Mouse (Mus musculus) right cerebral cortex, postnatal 25 days (tissue): ENCODE results near the gene Ilk.

Source experiments
- DNase-seq: peaks from one replicate; pipeline ENCODE4 v3.0.0; 2022

Gene Ilk

GRCm38 (mm10) chr7:105743926-105744590 is 7.7 kb downstream of the Ilk start, which contains the start of gene Taf10:
Taf10 (minus strand) TSS chr7:105744361.
- DNase-seq: peak; percentile 90

- no peak for DNase-seq
Measured at GRCm38 (mm10) chr7:105747776-105748175, 11.4 kb downstream of the Ilk start.

GRCm38 (mm10) chr7:105751491-105752433 is 15.4 kb downstream of the Ilk start, which contains the start of gene Tpp1:
Tpp1 (minus strand) TSS chr7:105752235.
- DNase-seq: peak; percentile 92

GRCm38 (mm10) chr7:105752716-105753115 is 16.3 kb downstream of the Ilk start:
- DNase-seq: no peak

- DNase-seq: no peak
Measured at GRCm38 (mm10) chr7:105753281-105753680, 16.9 kb downstream of the Ilk start.

GRCm38 (mm10) chr7:105761813-105762484 is 25.6 kb downstream of the Ilk start:
- no peak for DNase-seq

DNA sequence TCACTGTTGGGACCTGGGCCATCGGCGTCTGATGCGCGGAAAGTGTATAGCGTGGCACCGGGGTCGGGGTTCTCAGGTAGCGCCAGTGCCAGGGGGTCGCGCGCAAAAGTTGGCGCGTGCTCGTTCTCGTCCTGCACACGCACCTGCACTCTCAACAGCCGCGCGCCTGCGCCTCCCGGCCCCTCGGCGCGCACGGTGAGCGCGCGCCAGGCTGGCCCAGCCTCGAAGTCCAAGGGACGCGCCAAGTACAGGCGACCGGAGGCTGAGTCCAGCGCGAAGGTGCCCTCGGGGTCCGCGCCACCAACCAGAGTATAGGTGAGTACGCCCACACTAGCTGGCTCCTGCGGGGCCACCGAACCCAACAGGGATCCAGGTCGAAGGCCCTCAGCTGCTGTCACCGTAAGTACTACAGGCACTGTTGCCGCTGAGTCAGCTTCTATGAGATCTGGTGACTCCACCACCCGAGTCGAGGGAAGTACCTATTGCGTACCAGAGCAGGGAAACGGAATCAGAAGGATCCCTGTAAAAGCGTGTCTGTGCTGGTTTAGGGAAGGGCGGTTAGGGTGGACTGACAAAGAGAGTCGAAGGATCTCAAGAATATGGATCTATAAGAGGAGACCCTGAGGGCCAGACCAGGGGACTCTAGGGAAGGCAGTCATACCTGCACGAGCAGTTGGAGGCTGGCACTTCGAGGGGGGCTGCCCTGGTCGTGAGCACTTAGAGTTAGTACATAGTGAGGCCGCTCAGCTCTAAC is 26.3 kb downstream of the Ilk start:
- DNase-seq: no peak

DNA sequence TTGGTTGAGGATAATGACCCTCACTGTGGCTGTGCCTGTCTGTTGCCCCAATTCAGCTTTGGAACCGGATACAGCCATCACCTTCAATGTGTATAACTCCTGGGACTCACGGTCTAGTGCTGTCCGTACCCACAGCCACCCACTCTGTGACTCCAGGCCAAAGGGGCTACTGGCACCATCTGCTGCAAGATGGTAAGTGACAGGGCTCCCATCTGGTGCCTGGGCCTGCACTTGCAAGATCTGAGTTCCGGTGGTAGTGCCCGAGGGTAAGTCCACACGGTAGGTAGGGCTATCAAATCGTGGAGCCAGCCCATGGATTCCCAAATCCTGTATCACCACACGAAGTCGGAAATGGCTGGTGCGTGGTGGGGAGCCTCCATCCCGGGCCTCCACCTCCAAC is 27.9 kb downstream of the Ilk start:
- DNase-seq: no peak

DNA sequence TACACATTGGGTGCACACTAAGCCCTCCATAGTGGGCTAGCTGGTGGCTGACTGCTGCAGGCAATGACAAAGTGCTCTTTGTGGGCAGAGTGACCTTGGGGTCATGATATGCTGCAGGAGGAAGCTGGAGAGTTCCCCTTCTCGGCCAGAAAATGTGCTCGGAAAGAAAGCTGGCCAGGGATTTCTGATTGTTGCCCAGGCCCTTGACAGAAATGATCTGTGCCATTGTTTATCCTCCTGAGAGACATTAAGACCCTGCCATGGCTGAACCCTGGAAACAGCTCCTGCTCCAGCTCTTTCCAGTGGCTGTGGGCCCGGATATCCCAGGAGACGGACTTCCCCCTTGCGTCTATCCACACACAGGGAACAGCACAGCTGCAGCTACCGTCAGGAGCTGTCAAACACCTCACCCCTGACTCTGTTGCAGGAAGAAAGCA is 31.4 kb downstream of the Ilk start:
- DNase-seq: no peak

- no peak for DNase-seq
Measured at GRCm38 (mm10) chr7:105769959-105770358, 33.6 kb downstream of the Ilk start.

DNA sequence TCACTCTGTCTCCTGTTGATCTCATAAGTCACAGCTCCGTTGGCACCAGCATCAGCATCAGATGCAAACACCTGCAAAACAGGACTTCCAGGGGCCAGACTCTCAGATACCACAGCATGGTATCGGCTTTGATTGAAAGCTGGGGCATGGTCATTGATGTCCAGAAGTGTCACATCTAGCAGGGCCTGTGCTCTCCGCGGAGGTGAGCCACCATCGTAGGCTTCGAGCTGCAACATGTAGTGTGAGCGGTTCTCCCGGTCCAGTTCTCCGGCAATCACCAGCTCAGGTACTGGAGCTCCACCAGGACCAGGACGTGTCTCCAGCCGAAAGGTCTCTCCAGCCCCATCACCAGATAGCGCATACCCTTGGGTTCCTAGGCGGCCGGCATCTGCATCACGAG is 35.9 kb downstream of the Ilk start:
- DNase-seq: no peak

- no peak for DNase-seq
Measured at GRCm38 (mm10) chr7:105773041-105773440, 36.6 kb downstream of the Ilk start.

DNA sequence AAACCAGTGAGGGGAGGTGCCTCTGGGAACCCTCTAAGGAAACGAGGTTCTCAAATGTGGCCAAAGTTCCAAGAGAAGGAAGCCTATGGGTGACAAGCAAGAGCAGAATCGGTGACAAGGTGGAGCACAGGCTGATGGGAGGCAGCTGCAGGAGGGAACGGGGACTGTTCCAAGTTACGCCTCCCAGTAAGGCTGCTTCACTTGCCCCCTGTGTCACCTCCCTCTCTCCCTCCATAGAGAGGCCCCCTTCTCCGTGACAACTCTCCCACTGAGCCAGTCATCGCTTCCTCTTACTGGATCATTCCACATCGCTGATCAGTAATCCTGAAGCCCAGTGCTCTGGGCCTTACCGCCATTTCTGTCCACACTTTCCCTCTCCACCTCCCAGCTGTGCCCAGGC is 38.3 kb downstream of the Ilk start:
- DNase-seq: no peak

DNA sequence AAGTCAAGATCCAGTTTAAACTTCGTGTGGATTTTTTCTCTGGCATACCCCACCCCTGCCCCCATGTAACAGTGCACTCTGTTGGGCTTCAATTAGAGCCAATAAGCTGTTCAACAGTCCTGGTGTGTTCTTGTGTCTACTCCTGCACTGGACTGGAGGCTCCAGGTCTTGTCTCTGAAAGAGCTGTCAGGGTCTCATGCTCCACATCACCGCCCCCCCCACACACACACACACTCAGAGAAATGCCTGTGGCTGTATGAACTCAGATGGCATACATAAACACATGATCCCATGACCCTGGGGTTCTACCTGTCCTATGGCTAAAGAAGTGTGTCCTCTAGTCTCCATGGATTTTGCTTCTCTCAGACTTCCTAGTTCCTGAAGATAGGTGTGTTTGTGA is 39.6 kb downstream of the Ilk start:
- DNase-seq: no peak

DNA sequence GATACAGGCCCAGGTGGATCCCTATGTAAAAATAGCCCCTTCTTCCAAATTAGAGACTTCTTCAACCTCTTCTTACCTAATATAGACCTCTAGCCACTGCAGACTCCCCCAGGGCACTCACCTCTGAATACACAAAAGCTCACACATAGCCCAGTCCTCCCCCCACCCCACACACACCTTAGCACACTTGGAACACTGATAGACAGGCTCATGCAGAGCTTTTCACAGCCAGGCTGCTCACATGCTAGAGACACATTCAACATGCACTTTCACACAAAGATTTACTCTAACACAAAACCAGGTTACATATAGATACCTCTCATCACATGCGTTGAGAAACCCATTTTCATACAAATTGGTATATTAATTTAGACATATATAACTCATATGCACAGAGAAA is 40.9 kb downstream of the Ilk start:
- DNase-seq: no peak

DNA sequence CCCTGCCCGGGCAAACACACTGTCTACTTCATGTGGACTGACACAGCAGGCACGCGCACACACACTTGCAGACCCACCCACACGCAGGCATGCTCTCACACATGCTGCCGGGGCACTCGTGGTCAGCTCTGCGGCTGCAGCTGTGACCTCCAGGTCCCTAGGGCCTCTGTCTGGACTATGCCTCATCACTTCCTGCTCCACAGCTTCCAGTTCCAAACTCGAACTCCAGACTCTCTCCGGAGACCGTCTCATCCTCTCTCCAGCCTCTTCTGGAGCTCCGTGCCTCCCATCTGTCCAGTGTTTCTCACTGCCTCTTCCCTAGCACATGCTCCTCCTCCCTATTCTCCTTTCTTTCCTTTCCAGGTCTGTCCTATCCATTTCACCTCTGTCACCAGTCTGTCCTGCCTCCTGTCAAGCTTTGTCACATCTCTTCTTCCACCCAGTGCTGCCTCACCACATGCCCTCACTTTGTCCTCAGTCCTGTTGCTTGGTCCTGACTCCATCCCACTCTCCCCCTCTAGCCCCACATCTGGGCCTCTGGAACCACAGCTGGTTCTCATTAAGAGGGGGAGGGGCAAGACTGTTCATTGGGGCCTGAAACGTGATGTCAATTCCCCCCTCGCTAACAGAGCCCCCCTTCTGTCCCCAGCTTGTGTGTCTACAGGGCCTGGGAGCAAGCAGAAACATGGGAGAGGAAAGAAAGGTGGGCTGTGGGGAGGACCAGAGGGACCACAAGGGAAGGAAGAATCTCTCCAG is 41.6 kb downstream of the Ilk start:
- DNase-seq: no peak

GRCm38 (mm10) chr7:105778553-105779265 is 42.3 kb downstream of the Ilk start:
- no peak for DNase-seq

DNA sequence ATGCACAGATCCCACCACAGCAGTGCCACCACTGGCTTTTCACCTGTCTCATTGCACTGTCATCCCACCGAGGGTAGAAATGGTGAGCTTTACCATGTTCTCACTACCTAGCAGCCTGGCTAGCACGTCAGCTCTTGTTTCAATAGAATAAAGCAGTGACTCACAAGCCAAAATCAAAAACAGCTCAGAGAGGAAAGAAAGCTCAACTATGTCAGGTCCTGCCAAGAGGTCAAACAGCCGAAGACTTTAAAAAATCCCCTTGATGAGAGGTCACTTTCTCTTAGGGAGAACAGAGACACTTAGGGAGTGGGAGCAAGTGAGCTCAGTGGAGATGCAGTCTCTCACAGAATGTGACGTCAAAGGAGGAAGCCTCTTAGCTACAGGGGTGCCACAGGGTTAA is 47.5 kb downstream of the Ilk start:
- DNase-seq: no peak

DNA sequence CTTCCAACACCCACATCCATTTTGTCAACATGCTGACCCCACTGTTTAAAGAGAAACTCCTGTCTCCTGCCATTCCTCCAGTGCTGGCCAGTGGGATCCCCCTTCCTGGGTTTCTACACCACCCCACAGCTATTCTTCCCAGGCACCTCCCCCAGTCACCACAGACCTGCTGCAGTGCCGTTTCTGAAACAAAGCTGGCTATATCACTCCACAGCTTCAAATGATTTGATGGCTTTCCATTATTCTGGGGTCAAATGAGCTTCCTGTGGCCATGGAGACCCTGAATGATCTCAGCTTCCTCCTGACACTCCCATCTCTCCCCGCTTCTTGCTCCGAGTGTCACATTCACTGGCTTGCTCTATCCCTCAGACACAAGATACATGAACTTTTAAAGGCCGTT is 48.2 kb downstream of the Ilk start:
- no peak for DNase-seq

GRCm38 (mm10) chr7:105786506-105787284 is 50.3 kb downstream of the Ilk start:
- DNase-seq: no peak
